Mouse (Mus musculus) gastrocnemius, adult 8-10 months (tissue): ENCODE results near the gene Patl1. TPM values are rescaled to one million over a fixed set of nuclear protein-coding genes. Genes with fewer than 3 reads are reported as not detected.
"Not testable (repeated sequence)": the region's sequence is repeated elsewhere in the genome, so short reads cannot be mapped to it uniquely, and the experiment has no call there.

Source experiments
- DNase-seq, 2 experiments: peaks; one replicate each; pipeline ENCODE4 v3.0.0; 2022; ENCODE audit warnings: low spot score in 2 of 2
- microRNA-seq: library from miRNA; unstranded; fragments of <30 nt; microRNA quantifications from one replicate; pipeline ENCODE4 v1.2.0, GENCODE M21; 2022
- total RNA-seq, 4 experiments: library from RNA; stranded (reverse); gene quantifications; 2 replicates each; pipeline ENCODE4 v1.2.4; 2022

Patl1 gene
- total RNA-seq, 4 experiments from 2014 or later, result 23.0 to 29.3 (median 24.5) TPM

DNA sequence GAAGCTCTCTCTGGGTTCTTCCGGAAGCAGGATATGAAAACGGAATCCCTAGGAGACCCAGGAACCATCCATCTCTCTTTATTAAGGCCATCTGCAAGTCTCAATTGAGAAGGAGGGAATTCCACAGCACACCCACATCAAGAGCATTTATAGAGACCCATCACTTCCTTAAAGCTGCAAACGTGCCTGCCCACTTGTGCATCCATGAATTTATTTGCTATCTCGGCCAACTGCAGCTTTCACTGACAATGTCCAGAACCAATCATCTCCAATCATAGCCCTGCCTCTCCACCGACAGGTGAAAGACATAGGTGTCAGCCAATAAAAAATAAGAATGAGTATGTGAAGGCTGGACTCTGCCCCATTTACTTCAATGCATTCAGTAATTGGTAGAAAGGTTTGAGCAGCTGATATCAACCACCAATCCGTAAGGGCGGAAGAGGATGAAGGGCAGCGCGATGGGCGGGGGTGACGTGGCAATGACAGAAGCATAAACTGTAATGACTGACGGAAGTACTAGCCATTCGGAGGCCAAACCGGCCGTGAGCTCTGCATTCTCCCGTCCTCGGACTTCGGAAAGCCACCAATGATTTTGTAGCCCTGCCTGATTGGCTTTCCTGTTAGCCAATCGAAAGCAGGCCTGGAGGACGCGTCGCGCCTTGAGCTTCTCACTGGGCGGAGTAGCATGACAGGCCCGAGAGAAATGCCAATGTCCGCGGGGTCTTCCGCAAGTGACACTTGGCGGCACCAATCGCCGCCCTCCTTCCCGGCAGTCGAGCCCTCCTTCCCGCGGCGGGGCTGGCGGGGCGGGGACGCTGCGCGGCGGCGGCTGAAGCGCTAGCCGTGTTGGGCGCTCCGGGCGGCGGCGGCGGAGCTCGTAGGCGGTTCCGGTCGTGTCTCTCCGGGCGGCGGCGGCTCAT is 53.1 kb downstream of the Patl1 start, which contains the start of gene Osbp:
Osbp (plus strand) TSS at position 919 of the 920 bp plus-strand sequence.
- DNase-seq, result peak; percentile 99

DNA sequence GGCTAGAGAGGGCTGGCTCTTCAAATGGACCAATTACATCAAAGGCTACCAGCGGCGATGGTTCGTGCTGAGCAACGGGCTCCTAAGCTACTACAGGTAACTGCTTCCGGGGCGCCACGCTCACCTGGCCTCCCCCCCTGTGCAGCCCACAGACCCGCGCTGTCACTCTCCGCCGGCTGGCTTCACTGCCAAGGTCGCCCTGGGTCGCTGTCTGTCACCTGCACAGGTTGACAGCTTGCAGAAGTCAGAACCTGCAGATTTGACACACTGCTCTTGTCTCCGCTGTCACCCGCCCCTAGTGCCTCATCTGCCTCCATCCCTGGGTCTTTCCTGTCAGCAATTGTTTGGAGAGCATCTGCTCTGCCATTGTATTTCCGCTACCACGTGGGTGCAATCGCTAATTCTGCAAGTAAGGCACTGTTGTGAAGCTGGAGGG is 54.0 kb downstream of the Patl1 start:
- peak; percentile 23 to 45 for DNase-seq

DNA sequence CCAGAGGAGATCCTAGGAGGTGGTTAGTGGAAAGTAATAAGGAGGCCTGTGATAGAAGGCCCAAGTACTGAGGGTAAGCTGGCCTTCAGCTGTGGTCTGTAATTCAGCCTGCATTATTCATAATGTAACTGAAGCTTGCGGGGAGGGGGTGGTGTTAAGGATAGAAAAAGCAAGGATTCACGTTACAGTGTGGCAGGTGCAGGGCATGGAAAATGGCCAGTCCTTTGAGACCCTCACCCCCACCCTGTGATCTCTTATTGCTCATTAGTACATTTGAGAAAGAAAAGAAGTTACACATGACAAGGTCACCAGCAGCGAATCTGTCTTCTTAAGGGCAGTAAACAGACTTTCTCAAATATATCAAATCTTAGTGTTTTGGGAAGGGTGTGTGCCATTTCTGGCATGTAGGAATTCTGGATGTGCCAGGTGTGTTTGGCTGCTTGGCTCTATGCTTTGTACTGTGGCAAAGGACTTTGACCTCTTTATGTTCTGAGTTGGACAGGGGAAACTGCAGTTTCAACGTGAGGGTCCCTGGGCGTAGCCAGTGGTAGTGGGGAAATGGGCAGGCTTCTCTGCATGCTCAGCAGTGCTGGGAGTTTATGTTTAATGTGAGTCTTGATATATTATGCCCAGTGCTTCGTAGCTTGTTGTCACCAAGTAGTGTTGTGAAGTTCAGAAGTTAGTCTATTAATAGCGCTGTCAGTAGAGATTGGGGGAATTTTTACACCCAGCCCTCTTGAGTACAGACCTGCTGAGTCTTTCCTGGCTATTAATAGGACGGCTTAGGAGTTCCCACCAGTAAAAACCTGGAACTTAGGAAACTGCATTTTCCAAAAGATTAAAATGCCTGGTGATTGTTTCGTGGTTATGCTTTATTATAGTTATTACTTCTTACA is 57.2 kb downstream of the Patl1 start:
- peak in 1 of 2 experiments; percentile 10 for DNase-seq

DNA sequence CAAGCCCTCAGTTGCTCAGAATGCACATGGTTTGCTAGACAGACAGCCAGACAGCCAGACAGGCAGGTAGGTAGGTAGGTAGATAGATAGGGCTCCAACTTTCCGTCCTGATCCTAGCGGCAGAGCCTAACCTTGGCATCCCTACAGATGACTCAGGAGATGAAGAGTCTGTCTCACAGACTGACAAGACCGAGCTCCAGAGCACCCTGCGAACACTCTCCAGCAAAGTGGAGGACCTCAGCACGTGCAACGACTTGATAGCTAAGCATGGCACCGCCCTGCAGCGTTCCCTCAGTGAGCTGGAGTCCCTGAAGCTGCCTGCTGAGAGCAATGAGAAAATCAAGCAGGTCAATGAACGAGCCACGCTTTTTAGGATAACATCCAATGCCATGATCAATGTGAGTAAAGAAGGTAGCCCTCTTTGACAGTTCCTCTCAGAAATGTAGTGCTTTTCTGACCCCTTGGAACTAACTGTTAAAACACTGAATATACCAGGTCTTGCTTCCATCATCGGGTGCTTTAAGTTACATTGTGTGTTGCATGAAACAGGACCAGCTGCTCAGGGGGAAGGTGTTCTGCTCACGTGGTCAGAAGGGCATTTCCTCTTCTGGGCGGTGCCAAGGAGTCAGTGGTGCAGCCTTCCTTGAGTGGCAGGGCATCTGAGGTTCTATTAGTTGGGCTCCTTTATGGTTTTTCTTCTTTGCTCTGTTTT is 61.5 kb downstream of the Patl1 start:
- no peak for DNase-seq

DNA sequence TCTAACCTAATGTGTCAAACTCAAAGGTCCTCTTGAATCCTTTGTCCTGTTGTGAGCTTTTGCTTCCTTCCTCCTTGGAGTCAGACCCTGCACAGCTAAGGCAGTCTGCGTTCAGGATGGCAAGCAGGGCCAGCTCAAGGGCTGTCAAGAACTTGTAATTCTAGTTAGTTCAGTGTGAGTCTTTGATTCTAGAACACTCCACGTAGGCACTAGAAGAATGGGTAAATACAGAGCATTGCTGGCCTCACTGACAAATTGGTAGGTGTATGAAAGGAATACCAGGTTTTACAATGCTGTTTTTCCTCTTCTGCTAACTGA is 62.0 kb downstream of the Patl1 start:
- no peak for DNase-seq

DNA sequence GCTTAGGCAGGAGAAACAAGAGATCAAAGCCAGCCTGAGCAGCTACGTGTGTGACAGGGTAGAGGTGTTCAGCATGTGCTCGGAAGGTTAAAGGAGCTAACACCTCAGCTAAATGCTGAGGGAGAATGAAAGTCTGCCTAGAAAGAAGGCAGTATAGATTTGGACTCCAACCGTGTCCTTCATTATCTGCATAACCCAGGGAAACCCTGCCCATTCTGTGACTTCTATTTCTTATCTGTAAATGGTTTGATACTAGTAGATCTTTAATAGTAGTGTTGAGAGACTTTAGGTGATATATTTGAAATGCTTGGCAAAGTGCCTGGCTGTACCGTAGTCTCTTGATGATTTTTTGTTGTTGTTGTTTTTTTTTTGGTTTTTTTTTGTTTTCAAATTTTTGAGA is 63.5 kb downstream of the Patl1 start:
- DNase-seq, result no peak

DNA sequence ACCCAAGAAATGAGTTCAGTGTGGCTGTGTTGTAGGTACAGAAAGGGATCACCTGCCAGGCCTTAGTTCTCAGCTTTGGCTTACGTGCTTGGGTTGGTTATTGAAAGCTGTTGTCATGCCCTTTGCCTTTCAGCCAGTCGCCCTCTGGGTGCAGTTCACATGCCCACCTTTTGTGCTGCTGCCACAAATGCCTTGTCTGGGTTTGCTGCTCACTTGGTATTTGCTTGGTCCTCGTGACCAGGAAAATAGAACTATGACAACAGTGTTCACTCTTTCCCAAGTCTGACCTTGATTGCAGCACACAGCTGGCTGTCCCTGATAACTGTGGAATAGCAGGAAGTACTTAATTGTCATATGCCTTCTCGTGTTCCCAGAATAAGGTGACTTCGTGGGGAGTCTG is 65.2 kb downstream of the Patl1 start:
- DNase-seq, result no peak

DNA sequence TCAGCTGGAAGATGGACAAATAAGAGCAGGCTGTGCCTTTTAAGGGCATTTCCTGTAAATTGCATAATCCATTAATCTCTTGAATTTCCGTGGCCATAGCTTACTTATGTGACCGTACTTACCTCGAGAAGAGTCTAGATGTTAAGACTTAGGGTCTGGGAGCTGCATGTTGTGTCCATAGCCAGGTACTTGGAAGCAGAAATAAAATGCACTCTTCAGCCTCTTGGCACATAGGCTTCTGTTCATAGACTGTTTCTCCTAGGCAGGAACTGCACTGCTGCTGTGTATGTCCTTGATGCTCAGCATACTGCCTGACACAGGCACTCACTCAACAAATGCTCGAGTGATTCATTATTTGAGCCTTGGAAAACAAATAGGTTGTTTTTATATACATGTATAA is 68.3 kb downstream of the Patl1 start:
- no peak for DNase-seq

DNA sequence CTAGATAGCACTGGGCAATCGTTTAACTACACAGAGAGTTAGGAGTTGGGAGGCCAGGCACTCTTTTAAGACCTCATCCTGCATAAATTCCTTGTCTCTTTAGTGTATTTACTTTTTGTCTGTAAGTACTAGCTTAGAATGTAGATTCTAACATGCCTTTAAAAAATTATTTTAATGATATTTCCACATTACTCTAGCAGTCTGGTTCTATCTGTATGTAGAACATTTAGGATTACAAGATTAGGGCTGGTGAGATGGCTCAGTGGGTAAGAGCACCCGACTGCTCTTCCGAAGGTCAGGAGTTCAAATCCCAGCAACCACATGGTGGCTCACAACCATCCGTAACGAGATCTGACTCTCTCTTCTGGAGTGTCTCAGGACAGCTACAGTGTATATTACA is 72.4 kb downstream of the Patl1 start:
- not testable (repeated sequence) for DNase-seq

DNA sequence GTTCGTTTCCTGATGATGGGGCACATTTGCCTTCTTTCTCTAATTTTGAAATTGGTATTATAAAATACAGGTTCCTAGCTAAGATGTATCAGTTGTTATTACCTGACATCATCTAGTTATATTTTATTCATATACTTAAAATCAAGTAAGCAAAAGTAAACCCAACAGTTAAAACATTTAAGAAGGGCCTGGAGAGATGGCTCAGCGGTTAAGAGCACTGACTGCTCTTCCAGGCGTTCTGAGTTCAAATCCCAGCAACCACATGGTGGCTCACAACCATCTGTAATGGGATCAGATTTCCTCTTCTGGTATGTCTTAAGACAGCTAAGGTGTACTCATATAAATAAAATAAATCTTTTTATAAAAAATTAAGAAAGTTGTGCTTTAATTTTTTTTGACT is 75.6 kb downstream of the Patl1 start:
- DNase-seq, result no peak

DNA sequence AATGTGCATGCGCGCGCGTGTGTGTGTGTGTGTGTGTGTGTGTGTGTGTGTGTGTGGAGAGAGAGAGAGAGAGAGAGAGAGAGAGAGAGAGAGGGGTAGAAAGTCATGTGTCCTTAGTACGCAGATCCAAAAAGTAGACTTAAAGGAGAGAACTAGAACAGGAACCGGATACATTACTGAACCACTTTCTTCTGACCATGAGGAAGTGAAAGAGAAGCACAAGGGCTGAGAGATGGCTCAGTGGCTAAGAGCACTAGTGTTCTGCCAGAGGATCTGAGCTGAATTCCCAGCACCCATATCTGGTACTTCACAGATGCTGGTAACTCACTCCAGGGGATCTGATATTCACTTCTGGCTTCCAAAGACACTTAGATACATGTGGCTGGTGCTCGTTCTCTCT is 77.1 kb downstream of the Patl1 start:
- no peak for DNase-seq

DNA sequence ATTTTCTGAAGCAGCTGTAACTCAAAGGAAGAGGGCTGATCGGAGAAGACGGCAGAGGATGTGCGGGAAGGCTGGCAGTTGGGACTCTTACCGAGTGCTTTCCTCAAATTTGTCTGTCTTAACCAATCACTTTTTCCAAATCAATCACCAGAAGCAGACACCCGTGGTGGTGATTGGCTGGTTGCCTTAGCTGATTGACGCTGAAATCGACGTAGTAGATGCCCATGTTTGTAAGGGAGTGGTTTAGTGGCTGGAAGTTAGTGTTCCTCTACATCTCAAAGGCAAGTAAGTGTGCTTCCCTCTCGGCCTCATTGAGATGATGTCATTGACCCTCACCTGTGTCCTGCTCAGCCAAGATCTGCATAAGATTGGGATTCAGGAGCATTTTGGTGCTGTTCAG is 79.8 kb downstream of the Patl1 start:
- no peak for DNase-seq

DNA sequence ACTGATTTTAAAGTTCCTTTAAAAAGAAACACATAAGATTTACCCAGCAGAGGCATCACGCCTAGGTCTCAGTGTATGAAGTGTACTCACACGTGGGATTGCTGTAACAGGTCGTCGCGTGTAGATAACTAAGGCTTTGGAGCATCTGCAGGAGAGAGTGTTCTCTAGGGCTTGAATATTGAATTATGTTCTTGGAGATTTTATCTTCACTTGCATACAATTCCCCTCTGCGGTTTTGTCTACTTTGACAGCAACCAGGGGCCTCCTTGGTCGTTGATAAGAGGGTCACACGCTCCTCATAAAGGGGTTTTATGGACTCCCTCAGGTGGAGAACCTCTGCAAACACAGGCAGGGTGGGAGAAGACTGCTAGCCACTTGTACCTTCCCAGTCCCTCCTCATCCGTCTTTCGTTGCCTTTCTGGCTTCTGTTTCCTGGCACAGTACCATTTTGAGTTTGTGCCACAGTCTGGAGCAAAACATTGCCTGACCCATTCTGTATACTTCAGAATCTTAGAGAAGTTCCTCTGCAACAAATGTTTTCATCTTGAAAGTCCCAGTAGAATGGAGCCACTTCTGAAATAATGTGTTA is 80.3 kb downstream of the Patl1 start:
- no peak for DNase-seq

Small RNA genes lying within 50 kb of the gene (microRNA-seq; reads per million reads assigned to microRNA genes)
- not detected for gene Mir6994

Other genes starting within 250 kb of the Patl1 start
- gene Oosp1, start 221.2 kb upstream of the Patl1 start, total RNA-seq, result not detected
- not detected for gene Oosp3, start 215.3 kb upstream of the Patl1 start, total RNA-seq
- not detected for gene Gif, start 164.8 kb upstream of the Patl1 start, total RNA-seq
- gene Mrpl16, start 142.0 kb upstream of the Patl1 start, total RNA-seq, result 10 to 100 TPM; 57.8 to 69.5 (median 61.5) TPM
- 1 to 10 TPM in 3 of 4 experiments, under 1 TPM in 1; 0.97 to 1.8 (median 1.2) TPM for gene Stx3, start 93.0 kb upstream of the Patl1 start, total RNA-seq
- not detected for gene Olfr1417, start 73.2 kb upstream of the Patl1 start, total RNA-seq
- not detected for gene Olfr1418, start 51.3 kb upstream of the Patl1 start, total RNA-seq
- gene Olfr1419, start 37.3 kb upstream of the Patl1 start, total RNA-seq, result not detected
- not detected for gene Olfr1420, start 25.8 kb upstream of the Patl1 start, total RNA-seq
- gene Osbp, start 53.5 kb downstream of the Patl1 start, total RNA-seq, result 10 to 100 TPM; 56.3 to 63.9 (median 59.4) TPM
- gene Olfr1423, start 128.9 kb downstream of the Patl1 start, total RNA-seq, result not detected
- gene Olfr1424, start 150.3 kb downstream of the Patl1 start, total RNA-seq, result not detected
- not detected for gene Olfr1425, start 165.3 kb downstream of the Patl1 start, total RNA-seq
- not detected for gene Olfr1426, start 179.6 kb downstream of the Patl1 start, total RNA-seq
- gene Olfr1427, start 190.9 kb downstream of the Patl1 start, total RNA-seq, result not detected
- gene Olfr1428, start 203.5 kb downstream of the Patl1 start, total RNA-seq, result not detected
- gene Olfr76, start 210.8 kb downstream of the Patl1 start, total RNA-seq, result not detected